Mouse (Mus musculus) olfactory bulb, adult 2 months (tissue): ENCODE data around the gene Psmg1.
"Not testable (repeated sequence)": the region's sequence is repeated elsewhere in the genome, so short reads cannot be mapped to it uniquely, and the experiment has no call there.

Source experiments
- CTCF ChIP-seq: fragments of 200-500 bp; IDR thresholded peaks from 2 replicates; pipeline ENCODE4 v1.5.1; 2012; ENCODE audit warnings: low read depth, mild to moderate bottlenecking, low read length, moderate library complexity; ENCODE audit not compliant: insufficient read depth
- POLR2A ChIP-seq: fragments of 200-500 bp; IDR thresholded peaks from 2 replicates; pipeline ENCODE4 v1.6.1; 2012; ENCODE audit warnings: mild to moderate bottlenecking, low read depth, low read length, moderate library complexity; ENCODE audit not compliant: insufficient read depth

DNA sequence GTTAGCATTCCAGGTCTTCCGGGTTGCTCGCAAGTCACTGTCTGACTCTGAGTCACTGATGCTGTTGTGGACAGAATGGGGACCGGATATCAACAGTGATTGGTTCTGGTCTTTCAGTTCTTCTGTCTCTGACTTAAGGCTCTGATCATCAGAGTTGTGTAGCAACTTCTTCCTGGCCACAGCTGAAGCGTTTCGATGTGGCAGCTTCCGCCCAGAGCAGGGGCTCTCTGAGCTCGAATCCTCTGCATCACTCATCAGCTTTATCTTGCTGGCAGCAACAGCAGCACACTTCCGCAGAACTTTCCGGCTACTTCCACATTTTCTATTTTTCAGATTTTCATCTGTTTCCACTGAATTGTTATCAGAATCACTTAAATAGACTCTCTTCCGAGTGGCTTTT is 13.5 kb upstream of the Psmg1 start:
- TF ChIP-seq POLR2A, CTCF: not testable (repeated sequence)
